Mouse (Mus musculus) myocyte (in vitro differentiated cells): ENCODE data around the gene Gpr176.

Source experiments
- POLR2A ChIP-seq: IDR thresholded peaks from one replicate; pipeline ENCODE4 v1.6.1; 2011; ENCODE audit warnings: low read depth, mild to moderate bottlenecking, control low read depth, moderate library complexity; ENCODE audit not compliant: insufficient read length
- TCF12 ChIP-seq: IDR thresholded peaks from one replicate; pipeline ENCODE4 v1.6.1; 2011; ENCODE audit warnings: mild to moderate bottlenecking, control low read depth; ENCODE audit not compliant: poor library complexity, insufficient read depth, severe bottlenecking

- TF ChIP-seq POLR2A = no peak
- no peak for TF ChIP-seq TCF12
Observed at GRCm38 (mm10) chr2:118421951-118422350, 48.7 kb upstream of the Gpr176 start.
